In the genomic region with DNA sequence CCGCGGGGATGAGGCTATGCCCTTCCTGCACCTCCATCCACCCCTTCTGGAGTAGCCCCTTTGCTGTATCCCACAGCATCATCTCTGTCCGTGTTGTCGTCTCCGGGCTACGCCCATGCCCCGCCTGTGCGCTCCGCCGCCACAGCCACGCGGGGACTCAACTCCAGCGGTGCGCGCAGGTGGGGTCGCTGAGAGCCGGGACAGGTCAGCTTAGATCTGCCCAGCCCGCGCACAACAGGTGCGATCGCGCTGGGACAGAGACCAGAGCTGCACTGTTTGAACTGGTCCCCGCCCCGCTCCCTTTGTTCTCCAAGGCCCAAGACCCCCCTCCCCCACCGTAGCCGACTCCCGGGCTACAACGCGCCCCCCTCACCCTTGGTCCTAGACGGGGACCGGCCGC, we compare ENCODE assay signal across 8 mouse cellular contexts. TPM values are rescaled to one million over a fixed set of nuclear protein-coding genes. Genes with fewer than 3 reads are reported as not detected.
DNase-seq lines count a peak whose midpoint lies in the region; ATAC-seq and TF ChIP-seq lines count a peak whose summit lies in the region.

No protein-coding gene starts in this region.

- TF ChIP-seq EP300 in ES-Bruce4 (IDR thresholded peaks at IDR 0.05; ENCODE audit: insufficient read depth, low read depth, low read length), result no peak
- TF ChIP-seq EP300 in lung, postnatal 0 days (IDR thresholded peaks at IDR 0.05), result no peak

- peaks cover 31% of the 10 kb centered on the region for H3K4me1 ChIP-seq in heart, embryonic 12.5 days (replicated peaks)
- peaks cover 1% of the 10 kb centered on the region for H3K4me1 ChIP-seq in ES-Bruce4 (ENCODE audit: control insufficient read depth, insufficient read depth, low read length)
- peaks cover 36% of the 10 kb centered on the region for H3K4me1 ChIP-seq in embryonic facial prominence, embryonic 10.5 days
- H3K4me1 ChIP-seq in hindbrain, embryonic 11.5 days (replicated peaks; ENCODE audit: control insufficient read depth, insufficient read depth, low read length), result peaks cover 13% of the 10 kb centered on the region
- no peaks in the 10 kb centered on the region for H3K4me1 ChIP-seq in lung, postnatal 0 days (ENCODE audit: insufficient read depth, low read depth, low read length)
- peaks cover 20% of the 10 kb centered on the region for H3K4me1 ChIP-seq in stomach, embryonic 16.5 days (ENCODE audit: control insufficient read depth, insufficient read depth, low read length)

- TF ChIP-seq CTCF in ES-Bruce4 (IDR thresholded peaks at IDR 0.05; ENCODE audit: low read depth, low read length), result no peak
- TF ChIP-seq CTCF in lung, postnatal 0 days (IDR thresholded peaks at IDR 0.05), result no peak

- H3K27ac ChIP-seq in heart, embryonic 12.5 days (ENCODE audit: poor library complexity, severe bottlenecking), result peak overlapping the region; percentile 37
- H3K27ac ChIP-seq in ES-Bruce4 (ENCODE audit: insufficient read depth, low read length), result peak overlapping the region; percentile 34; the same call in 1 of the 2 replicates
- H3K27ac ChIP-seq in embryonic facial prominence, embryonic 10.5 days (replicated peaks), result peak overlapping the region; percentile 98
- H3K27ac ChIP-seq in hindbrain, embryonic 11.5 days (ENCODE audit: low read depth, low read length), result peak overlapping the region; percentile 96
- no peak overlapping the region for H3K27ac ChIP-seq in lung, postnatal 0 days (ENCODE audit: low read length)
- peak overlapping the region; percentile 78 for H3K27ac ChIP-seq in stomach, embryonic 16.5 days (ENCODE audit: low read length)

- TF ChIP-seq POLR2A in ES-Bruce4 (IDR thresholded peaks at IDR 0.05; ENCODE audit: insufficient read depth, low read length), result no peak

- H3K27me3 ChIP-seq in heart, embryonic 12.5 days (replicated peaks), result no peaks in the 10 kb centered on the region
- H3K27me3 ChIP-seq in ES-Bruce4 (ENCODE audit: control insufficient read depth, insufficient read depth, low read length, poor library complexity, severe bottlenecking), result no peaks in the 10 kb centered on the region
- H3K27me3 ChIP-seq in embryonic facial prominence, embryonic 10.5 days (replicated peaks; ENCODE audit: low read depth, poor library complexity, severe bottlenecking), result no peaks in the 10 kb centered on the region
- H3K27me3 ChIP-seq in hindbrain, embryonic 11.5 days (ENCODE audit: control insufficient read depth, insufficient read depth, low read length), result no peaks in the 10 kb centered on the region
- no peaks in the 10 kb centered on the region for H3K27me3 ChIP-seq in lung, postnatal 0 days (replicated peaks; ENCODE audit: insufficient read depth, low read length)
- no peaks in the 10 kb centered on the region for H3K27me3 ChIP-seq in stomach, embryonic 16.5 days (ENCODE audit: control insufficient read depth, insufficient read depth, low read length)

- no peak for DNase-seq in heart, adult 9 months (ENCODE audit: low spot score in 2 of 2)
- DNase-seq in embryonic facial prominence, embryonic 10.5 days (ENCODE audit: low spot score), result no peak
- DNase-seq in hindbrain, embryonic 11.5 days (ENCODE audit: low spot score), result no peak
- no peak for DNase-seq in lung, postnatal 0 days (ENCODE audit: low spot score)
- DNase-seq in adipocyte (ENCODE audit: low spot score), result no peak

- under 1% methylated on average over 30 of the region's 32 CpGs for WGBS in heart, embryonic 12.5 days
- under 1% methylated on average over 32 of the region's 32 CpGs for WGBS in embryonic facial prominence, embryonic 10.5 days
- under 1% methylated on average over 27 of the region's 32 CpGs for WGBS in hindbrain, embryonic 11.5 days
- 0% methylated on average over 27 of the region's 32 CpGs for WGBS in lung, postnatal 0 days
- 0% methylated on average over 31 of the region's 32 CpGs for WGBS in stomach, embryonic 16.5 days

- ATAC-seq in heart, embryonic 12.5 days (ENCODE audit: insufficient number of reproducible peaks, low FRiP score), result peak; percentile 74
- ATAC-seq in hindbrain, embryonic 11.5 days (ENCODE audit: low FRiP score), result peak; percentile 86
- ATAC-seq in lung, postnatal 0 days, result peak; percentile 56
- ATAC-seq in stomach, embryonic 16.5 days (ENCODE audit: insufficient read depth, low FRiP score), result peak; percentile 63

- peak overlapping the region; percentile 92 for H3K4me2 ChIP-seq in heart, embryonic 12.5 days
- H3K4me2 ChIP-seq in hindbrain, embryonic 11.5 days (replicated peaks; ENCODE audit: low read depth, low read length), result peak overlapping the region; percentile 80
- H3K4me2 ChIP-seq in lung, postnatal 0 days (replicated peaks; ENCODE audit: low read depth, low read length), result peak overlapping the region; percentile 99
- H3K4me2 ChIP-seq in stomach, embryonic 16.5 days (ENCODE audit: low read depth, low read length), result peak overlapping the region; percentile 91

- peak overlapping the region; percentile 74 for H3K4me3 ChIP-seq in heart, embryonic 12.5 days
- H3K4me3 ChIP-seq in ES-Bruce4 (ENCODE audit: low read depth, low read length), result peak overlapping the region; percentile 70
- H3K4me3 ChIP-seq in embryonic facial prominence, embryonic 10.5 days, result peak overlapping the region; percentile 93
- H3K4me3 ChIP-seq in hindbrain, embryonic 11.5 days (ENCODE audit: low read depth, low read length), result peak overlapping the region; percentile 93
- peak overlapping the region; percentile 55 for H3K4me3 ChIP-seq in lung, postnatal 0 days (ENCODE audit: low read depth, low read length)
- H3K4me3 ChIP-seq in stomach, embryonic 16.5 days (replicated peaks; ENCODE audit: low read length), result peak overlapping the region; percentile 79

- peak overlapping the region; percentile 83 for H3K9ac ChIP-seq in heart, embryonic 12.5 days
- peak overlapping the region; percentile 51 for H3K9ac ChIP-seq in ES-Bruce4 (ENCODE audit: low read depth, poor library complexity, severe bottlenecking)
- peak overlapping the region; percentile 95 for H3K9ac ChIP-seq in hindbrain, embryonic 11.5 days (ENCODE audit: low read depth, low read length)
- H3K9ac ChIP-seq in lung, postnatal 0 days (replicated peaks; ENCODE audit: low read depth), result 0 out of 2 replicates have a peak overlapping the region, but pooled peaks have one; percentile 19
- peak overlapping the region; percentile 80 for H3K9ac ChIP-seq in stomach, embryonic 16.5 days (ENCODE audit: low read length)

- H3K36me3 ChIP-seq in heart, embryonic 12.5 days, result peaks cover 72% of the 10 kb centered on the region
- peaks cover 44% of the 10 kb centered on the region for H3K36me3 ChIP-seq in ES-Bruce4 (ENCODE audit: control insufficient read depth, insufficient read depth, low read length, poor library complexity, severe bottlenecking)
- peaks cover 82% of the 10 kb centered on the region for H3K36me3 ChIP-seq in embryonic facial prominence, embryonic 10.5 days (replicated peaks)
- H3K36me3 ChIP-seq in hindbrain, embryonic 11.5 days (ENCODE audit: control insufficient read depth, insufficient read depth, low read length), result peaks cover 8% of the 10 kb centered on the region; the same call in 1 of the 2 replicates
- peaks cover 18% of the 10 kb centered on the region; the same call in 1 of the 2 replicates for H3K36me3 ChIP-seq in lung, postnatal 0 days (ENCODE audit: insufficient read depth, low read length)
- peaks cover 13% of the 10 kb centered on the region for H3K36me3 ChIP-seq in stomach, embryonic 16.5 days (ENCODE audit: control insufficient read depth, insufficient read depth, low read length)

- H3K9me3 ChIP-seq in heart, embryonic 12.5 days (replicated peaks), result no peaks in the 10 kb centered on the region
- H3K9me3 ChIP-seq in ES-Bruce4 (replicated peaks; ENCODE audit: control insufficient read depth, insufficient read depth, low read length, poor library complexity, severe bottlenecking), result no peaks in the 10 kb centered on the region
- H3K9me3 ChIP-seq in embryonic facial prominence, embryonic 10.5 days, result no peaks in the 10 kb centered on the region
- no peaks in the 10 kb centered on the region for H3K9me3 ChIP-seq in hindbrain, embryonic 11.5 days (ENCODE audit: control insufficient read depth, low read length)
- no peaks in the 10 kb centered on the region for H3K9me3 ChIP-seq in lung, postnatal 0 days (ENCODE audit: low read length)
- no peaks in the 10 kb centered on the region for H3K9me3 ChIP-seq in stomach, embryonic 16.5 days (replicated peaks; ENCODE audit: control insufficient read depth, low read length)

RNA-seq across cellular contexts. Expression of a gene that starts 0.4 kb away (rescaled TPM):
- polyA plus RNA-seq in heart, embryonic 12.5 days (2016; fragmentation: Nextera tagmentation; extraction: Ambion mirVana), result 36.1 and 36.2 TPM in 2 replicates
- polyA plus RNA-seq in ES-Bruce4 (2011; ENCODE audit: insufficient read depth, insufficient read length, low read depth, missing spikeins), result 21.6 and 25.0 TPM in 2 replicates
- 121 and 134 TPM in 2 replicates for polyA plus RNA-seq in embryonic facial prominence, embryonic 10.5 days (2016; fragmentation: Nextera tagmentation; extraction: Ambion mirVana)
- polyA plus RNA-seq in hindbrain, embryonic 11.5 days (2014; fragmentation: Nextera tagmentation; extraction: Ambion mirVana), result 123 and 136 TPM in 2 replicates
- polyA plus RNA-seq in lung, postnatal 0 days (2015; fragmentation: Nextera tagmentation; extraction: Ambion mirVana), result 35.1 and 38.4 TPM in 2 replicates
- polyA plus RNA-seq in stomach, embryonic 16.5 days (2015; fragmentation: Nextera tagmentation; extraction: Ambion mirVana), result 65.9 and 67.9 TPM in 2 replicates

RNA-seq across cellular contexts. Expression of a gene that starts 5.8 kb away (rescaled TPM):
- polyA plus RNA-seq in heart, embryonic 12.5 days (2016; fragmentation: Nextera tagmentation; extraction: Ambion mirVana), result 41.0 and 41.5 TPM in 2 replicates
- polyA plus RNA-seq in ES-Bruce4 (2011; ENCODE audit: insufficient read depth, insufficient read length, low read depth, missing spikeins), result 26.8 and 29.0 TPM in 2 replicates
- polyA plus RNA-seq in embryonic facial prominence, embryonic 10.5 days (2016; fragmentation: Nextera tagmentation; extraction: Ambion mirVana), result 62.3 and 64.6 TPM in 2 replicates
- 58.8 and 61.1 TPM in 2 replicates for polyA plus RNA-seq in hindbrain, embryonic 11.5 days (2014; fragmentation: Nextera tagmentation; extraction: Ambion mirVana)
- polyA plus RNA-seq in lung, postnatal 0 days (2015; fragmentation: Nextera tagmentation; extraction: Ambion mirVana), result 27.5 and 28.9 TPM in 2 replicates
- polyA plus RNA-seq in stomach, embryonic 16.5 days (2015; fragmentation: Nextera tagmentation; extraction: Ambion mirVana), result 41.6 and 41.8 TPM in 2 replicates

RNA-seq across cellular contexts. Expression of a gene that starts 10.7 kb away (rescaled TPM):
- polyA plus RNA-seq in heart, embryonic 12.5 days (2016; fragmentation: Nextera tagmentation; extraction: Ambion mirVana), result 3.1 and 4.6 TPM in 2 replicates
- polyA plus RNA-seq in ES-Bruce4 (2011; ENCODE audit: insufficient read depth, insufficient read length, low read depth, missing spikeins), result 4.2 and 5.6 TPM in 2 replicates
- polyA plus RNA-seq in embryonic facial prominence, embryonic 10.5 days (2016; fragmentation: Nextera tagmentation; extraction: Ambion mirVana), result 4.4 and 5.2 TPM in 2 replicates
- polyA plus RNA-seq in hindbrain, embryonic 11.5 days (2014; fragmentation: Nextera tagmentation; extraction: Ambion mirVana), result 1.7 and 2.1 TPM in 2 replicates
- 2.2 and 4.3 TPM in 2 replicates for polyA plus RNA-seq in lung, postnatal 0 days (2015; fragmentation: Nextera tagmentation; extraction: Ambion mirVana)
- 3.0 and 4.9 TPM in 2 replicates for polyA plus RNA-seq in stomach, embryonic 16.5 days (2015; fragmentation: Nextera tagmentation; extraction: Ambion mirVana)

RNA-seq across cellular contexts. Expression of a gene that starts 17.0 kb away (rescaled TPM):
- polyA plus RNA-seq in heart, embryonic 12.5 days (2016; fragmentation: Nextera tagmentation; extraction: Ambion mirVana), result 59.0 and 66.8 TPM in 2 replicates
- 99.1 and 103 TPM in 2 replicates for polyA plus RNA-seq in ES-Bruce4 (2011; ENCODE audit: insufficient read depth, insufficient read length, low read depth, missing spikeins)
- 64.7 and 73.3 TPM in 2 replicates for polyA plus RNA-seq in embryonic facial prominence, embryonic 10.5 days (2016; fragmentation: Nextera tagmentation; extraction: Ambion mirVana)
- 59.6 and 59.7 TPM in 2 replicates for polyA plus RNA-seq in hindbrain, embryonic 11.5 days (2014; fragmentation: Nextera tagmentation; extraction: Ambion mirVana)
- 30.7 and 36.1 TPM in 2 replicates for polyA plus RNA-seq in lung, postnatal 0 days (2015; fragmentation: Nextera tagmentation; extraction: Ambion mirVana)
- polyA plus RNA-seq in stomach, embryonic 16.5 days (2015; fragmentation: Nextera tagmentation; extraction: Ambion mirVana), result 64.9 and 67.2 TPM in 2 replicates

RNA-seq across cellular contexts. Expression of a gene that starts 20.0 kb away (rescaled TPM):
- 0.58 TPM in 1 of 2 replicates, not detected in the other for polyA plus RNA-seq in heart, embryonic 12.5 days (2016; fragmentation: Nextera tagmentation; extraction: Ambion mirVana)
- polyA plus RNA-seq in ES-Bruce4 (2011; ENCODE audit: insufficient read depth, insufficient read length, low read depth, missing spikeins), result 0.33 and 1.2 TPM in 2 replicates
- polyA plus RNA-seq in embryonic facial prominence, embryonic 10.5 days (2016; fragmentation: Nextera tagmentation; extraction: Ambion mirVana), result 0.44 and 0.85 TPM in 2 replicates
- 0.81 and 1.2 TPM in 2 replicates for polyA plus RNA-seq in hindbrain, embryonic 11.5 days (2014; fragmentation: Nextera tagmentation; extraction: Ambion mirVana)
- polyA plus RNA-seq in lung, postnatal 0 days (2015; fragmentation: Nextera tagmentation; extraction: Ambion mirVana), result 0.25 and 0.86 TPM in 2 replicates
- polyA plus RNA-seq in stomach, embryonic 16.5 days (2015; fragmentation: Nextera tagmentation; extraction: Ambion mirVana), result 0.79 TPM in 2 replicates

Comparison
In these comparisons a context has a peak if more than half of its experiments do, and no peak if none do; other contexts are left out.
1. H3K9ac ChIP-seq: peak in every context shown above with its lines; median percentile 95 in hindbrain, embryonic 11.5 days; 83 in heart, embryonic 12.5 days; 80 in stomach, embryonic 16.5 days; 51 in ES-Bruce4; 19 in lung, postnatal 0 days.